Mouse (Mus musculus): ENCODE results near the gene Cdk19. TPM values are rescaled to one million over a fixed set of nuclear protein-coding genes. Genes with fewer than 3 reads are reported as not detected.

The Cdk19 gene
- total RNA-seq, 2 experiments from 2014 or later, result 6.9 to 16.6 TPM

DNA sequence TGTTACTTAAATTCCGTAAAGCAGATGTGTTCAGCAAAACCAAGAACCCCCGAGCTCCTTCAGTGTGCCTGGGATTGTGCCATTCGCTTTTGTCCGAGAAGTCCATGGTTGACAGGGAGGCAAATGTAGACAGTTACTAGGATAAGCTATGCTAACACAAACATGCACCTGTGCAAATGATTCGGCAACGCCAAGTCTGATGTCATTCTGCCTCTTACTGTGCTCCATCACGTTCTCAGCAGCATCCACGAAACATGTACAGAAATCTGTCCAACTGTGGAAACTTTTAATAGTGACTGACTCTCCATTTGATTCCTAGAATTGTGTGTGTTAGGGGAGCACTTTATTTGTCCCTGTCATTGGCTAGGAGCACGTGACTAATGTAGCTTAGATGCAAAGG lies 93.0 kb downstream of the Cdk19 start:
- no peak for DNase-seq
- intact Hi-C loops (cut with DNase I), result no loop called here

DNA sequence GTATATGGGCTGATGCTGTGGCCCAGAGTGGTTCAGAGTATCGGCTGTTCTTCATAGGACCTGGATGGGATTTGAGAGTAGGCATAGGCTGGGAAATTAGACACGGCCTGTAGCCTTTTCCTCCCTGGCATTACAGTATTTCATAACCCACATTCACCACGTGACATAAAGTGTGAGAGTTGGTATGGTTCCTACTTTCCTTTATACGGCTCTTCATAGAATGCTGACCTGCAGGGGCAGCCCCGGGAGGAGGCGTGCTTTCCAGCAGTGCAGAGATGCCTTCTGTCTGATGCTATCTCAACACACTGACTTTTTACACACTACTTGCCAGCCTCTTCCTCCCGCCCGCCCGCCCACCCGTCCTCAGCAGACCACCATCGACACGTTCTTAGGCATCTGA lies 96.0 kb downstream of the Cdk19 start:
- DNase-seq, result no peak
- intact Hi-C loops (cut with DNase I), result no loop called here

DNA sequence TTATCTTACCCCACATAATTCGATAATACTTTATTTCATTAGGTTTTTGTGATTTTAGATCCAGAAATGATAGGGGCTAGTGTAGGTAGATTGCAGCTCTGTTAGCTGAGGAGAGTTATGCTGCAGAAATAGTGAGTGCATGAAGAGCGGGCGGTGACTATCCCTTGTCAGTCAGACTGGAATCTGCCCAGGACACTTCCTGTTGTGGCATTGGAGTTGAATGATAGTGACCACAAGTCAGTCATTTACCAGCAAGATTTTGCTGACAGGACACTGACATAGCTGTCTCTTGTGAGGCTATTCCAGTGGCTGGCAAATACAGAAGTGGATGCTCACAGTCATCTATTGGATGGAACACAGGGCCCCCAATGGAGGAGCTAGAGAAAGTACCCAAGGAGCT lies 97.8 kb downstream of the Cdk19 start:
- DNase-seq, result no peak
- intact Hi-C loops (cut with DNase I), result no loop called here

DNA sequence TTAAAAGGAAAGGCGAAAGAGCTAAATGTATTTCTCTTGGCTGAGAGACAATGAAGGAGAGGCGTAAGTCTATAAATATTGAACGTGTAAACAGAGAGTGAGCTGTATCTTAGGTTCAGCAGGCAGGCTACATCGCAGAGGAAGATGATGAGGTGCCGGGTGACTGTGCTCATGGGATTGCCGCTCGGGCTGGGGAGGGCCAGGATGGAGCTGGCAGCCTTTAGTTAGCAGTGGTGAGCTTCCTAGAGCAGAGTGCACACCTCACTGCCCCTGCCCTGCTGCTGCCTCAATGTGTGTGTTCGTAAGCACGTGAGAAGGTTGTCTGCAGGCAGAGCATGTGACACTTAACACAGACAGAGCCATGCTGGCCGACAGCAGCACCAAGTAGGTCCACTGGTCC lies 101.4 kb downstream of the Cdk19 start:
- no peak for DNase-seq
- intact Hi-C loops (cut with DNase I), result loop anchor here (5.0 kb wide), 1 partner anchor 812 kb away; no protein-coding TSS in a partner anchor

DNA sequence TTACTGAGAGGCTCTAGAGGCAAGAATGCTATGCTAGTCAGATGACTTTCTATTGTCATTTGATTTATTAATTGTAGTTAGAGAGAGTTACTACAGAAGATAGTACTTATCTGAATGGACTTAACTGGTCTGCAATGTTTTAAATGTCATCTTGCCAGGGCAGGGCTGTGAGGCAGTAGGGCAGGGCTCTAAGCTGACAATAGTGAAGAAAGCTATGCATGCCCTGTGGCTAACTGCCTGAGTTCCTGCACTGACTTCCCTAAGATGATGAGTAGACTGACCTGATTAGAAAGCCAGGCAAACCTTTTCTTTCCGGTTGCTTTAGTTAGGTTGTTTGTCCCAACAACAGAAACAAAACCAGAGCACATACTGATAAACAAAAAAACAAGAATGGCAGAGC lies 102.7 kb downstream of the Cdk19 start:
- intact Hi-C loops (cut with DNase I), result loop anchor here (5.0 kb wide), 1 partner anchor 810 kb away; no protein-coding TSS in a partner anchor
- DNase-seq, result no peak

DNA sequence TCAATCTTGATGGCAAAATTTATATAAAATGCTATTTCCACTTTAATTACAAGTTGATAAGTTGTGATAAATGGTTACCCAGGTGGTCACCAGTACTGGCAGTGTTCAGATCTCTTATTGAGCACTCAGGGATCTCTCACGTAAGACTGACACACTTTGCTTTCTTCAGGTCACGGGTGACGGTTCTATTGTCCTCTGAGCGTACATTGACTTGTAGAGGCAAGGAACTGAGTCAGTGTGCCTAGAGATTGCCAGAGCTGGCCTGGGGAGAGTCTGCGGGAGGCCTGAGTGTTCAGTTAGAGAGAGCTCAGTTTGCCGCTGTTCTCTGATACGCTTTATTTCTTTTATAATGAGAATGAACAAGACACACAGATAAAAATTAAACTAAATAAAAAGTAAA lies 104.0 kb downstream of the Cdk19 start:
- no peak for DNase-seq
- intact Hi-C loops (cut with DNase I), result loop anchor here (5.0 kb wide), 1 partner anchor 809 kb away; no protein-coding TSS in a partner anchor

DNA sequence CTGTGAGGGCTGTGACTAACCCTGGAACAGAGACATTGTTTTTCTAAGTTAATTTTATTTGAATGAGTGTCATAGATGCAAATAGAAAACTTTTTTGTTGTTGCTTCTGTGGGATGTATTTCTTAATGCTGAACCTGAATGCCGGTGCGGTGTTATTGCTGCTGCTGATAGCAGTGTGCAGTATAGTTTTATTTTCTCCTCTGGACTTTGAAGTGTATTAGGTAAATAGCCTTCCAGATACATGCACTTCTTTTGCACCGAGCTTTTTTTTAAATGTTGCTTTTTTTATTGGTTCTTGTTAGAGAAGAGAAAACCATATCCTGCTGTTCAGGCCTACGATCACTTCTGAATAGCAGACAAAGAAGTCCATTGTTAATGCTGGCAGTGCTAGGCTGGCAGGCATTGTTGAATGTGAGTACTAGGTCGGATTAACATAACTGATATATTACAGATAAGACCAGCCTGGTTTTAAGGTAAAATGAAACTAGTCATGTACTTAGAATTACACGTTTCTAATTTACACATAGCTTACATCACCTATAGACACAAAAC lies 104.5 kb downstream of the Cdk19 start:
- DNase-seq, result no peak

DNA sequence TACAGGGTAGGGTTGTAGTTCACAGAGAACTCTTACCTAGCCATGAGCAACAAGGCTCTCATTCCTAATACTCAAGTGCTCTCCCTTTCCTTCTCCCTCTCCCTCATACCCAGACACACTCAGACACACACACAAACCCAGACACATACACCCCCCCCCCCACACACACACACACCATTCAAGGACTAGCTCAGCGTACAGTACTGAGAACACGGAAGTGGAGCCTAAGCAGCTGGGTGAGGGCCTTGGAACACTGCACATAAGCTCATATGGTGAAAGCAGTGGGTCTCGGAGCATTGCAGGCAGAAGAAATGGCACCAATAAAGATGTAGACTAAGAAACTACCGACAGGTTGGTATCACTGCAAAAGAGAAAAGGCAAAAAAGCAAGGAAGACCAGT lies 105.2 kb downstream of the Cdk19 start:
- intact Hi-C loops (cut with DNase I), result loop anchor here (5.0 kb wide), 1 partner anchor 808 kb away; no protein-coding TSS in a partner anchor
- DNase-seq, result no peak

More for the DNA sequence above, 104.5 kb downstream of the Cdk19 start:
- intact Hi-C loops (cut with DNase I), result loop anchor here (5.0 kb wide), 1 partner anchor 808 kb away; no protein-coding TSS in a partner anchor

DNA sequence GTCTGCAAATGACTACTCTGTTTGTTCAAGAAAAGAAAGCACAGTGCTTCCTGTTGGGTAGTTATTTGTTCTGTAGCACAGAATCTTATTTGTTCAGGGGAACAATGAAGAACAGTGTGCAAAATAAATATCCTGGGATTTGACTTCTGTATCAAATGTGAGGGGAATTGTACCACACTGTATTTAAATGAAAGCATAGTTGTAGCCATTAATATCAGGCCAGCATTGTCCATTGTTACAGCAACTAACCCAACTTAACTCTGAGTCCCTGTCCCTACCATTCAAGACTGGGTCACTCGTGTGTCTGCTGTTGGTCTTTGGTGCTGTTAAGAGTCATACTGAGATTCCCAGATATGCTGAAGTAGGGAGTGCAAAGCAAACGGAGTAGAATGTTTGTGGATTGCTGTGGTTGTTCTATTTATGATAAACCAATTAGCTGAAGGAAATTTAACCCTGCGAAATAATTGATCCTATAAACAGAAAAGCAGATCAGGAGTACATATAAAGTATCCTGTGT lies 106.8 kb downstream of the Cdk19 start:
- intact Hi-C loops (cut with DNase I), result no loop called here
- DNase-seq, result no peak

DNA sequence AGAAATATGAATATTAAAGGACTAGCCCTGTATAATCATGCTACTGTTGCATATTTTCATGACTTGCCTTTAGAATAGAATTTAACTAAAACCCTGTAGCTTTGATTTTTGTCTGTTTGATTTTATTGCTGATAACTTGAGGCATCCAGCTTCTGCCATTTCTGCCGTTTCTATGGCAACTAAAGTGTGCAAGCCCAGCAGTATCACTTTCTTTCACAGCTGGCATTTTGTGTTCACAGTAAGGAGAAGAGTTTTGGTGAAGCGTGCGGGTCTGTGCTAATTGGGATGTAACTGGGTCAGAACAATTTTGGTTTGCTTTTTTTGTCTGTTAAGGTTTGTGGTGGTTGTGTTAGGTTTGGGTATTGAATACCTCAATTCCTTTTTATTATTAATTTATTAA lies 107.3 kb downstream of the Cdk19 start:
- DNase-seq, result no peak
- intact Hi-C loops (cut with DNase I), result no loop called here

DNA sequence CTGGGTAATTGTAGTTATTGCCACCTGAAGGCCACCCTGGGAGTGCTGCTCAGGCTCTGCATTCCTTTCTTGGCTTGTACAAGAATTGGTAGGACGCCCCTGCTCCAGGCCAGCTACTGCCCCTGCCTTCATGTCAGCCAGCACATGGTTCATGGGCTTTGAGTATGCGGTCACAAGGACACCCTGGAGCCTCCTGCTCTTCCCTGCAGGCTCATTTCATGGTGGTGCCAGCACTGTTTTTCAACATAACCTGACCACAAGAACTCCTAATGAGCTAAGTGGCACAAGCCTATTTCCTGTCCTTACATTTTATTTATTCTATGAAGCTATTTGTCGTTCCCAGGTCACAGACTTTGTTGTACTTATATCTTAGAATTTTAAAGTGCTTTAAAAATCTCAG lies 107.9 kb downstream of the Cdk19 start:
- no peak for DNase-seq

DNA sequence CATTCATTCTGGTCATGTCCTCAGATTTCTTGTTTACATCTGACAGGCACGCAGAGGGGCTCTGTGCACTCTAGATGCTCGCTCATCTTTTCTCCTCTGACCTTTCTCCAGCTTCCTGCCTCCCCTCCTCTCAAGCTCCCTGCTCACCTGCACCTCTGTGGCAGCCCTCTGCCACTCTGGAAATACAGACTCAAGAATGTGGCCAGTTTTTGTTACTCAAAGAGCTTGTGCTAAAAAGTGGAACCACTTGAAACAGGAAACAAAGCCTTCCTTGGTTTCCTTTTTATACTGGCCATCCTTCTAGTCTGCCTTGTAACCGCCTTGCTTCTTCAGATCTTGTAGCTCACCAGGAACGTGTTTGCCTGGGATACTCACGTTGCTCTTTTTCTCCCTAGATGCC lies 108.6 kb downstream of the Cdk19 start:
- intact Hi-C loops (cut with DNase I), result no loop called here
- DNase-seq, result no peak

More for the DNA sequence above, 107.9 kb downstream of the Cdk19 start:
- intact Hi-C loops (cut with DNase I), result no loop called here

DNA sequence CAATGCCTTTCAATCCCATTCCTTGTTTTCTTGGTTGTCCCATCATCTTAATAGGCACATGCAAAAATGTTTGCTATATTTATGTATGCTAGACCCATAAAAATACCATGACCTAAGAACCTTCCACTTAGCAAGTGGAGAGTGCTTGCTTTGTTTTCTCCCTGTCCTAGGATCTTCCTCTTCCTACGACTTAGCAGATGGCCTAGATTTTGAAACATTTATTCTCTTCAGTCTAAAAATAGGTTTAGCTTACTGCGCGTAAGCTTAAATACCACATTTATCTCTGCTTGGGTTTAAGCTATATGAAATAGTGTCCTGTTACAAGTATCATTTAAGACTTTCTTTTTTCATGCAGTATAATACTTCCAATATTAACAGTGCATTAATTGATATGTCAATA lies 109.1 kb downstream of the Cdk19 start:
- DNase-seq, result no peak
- intact Hi-C loops (cut with DNase I), result no loop called here

DNA sequence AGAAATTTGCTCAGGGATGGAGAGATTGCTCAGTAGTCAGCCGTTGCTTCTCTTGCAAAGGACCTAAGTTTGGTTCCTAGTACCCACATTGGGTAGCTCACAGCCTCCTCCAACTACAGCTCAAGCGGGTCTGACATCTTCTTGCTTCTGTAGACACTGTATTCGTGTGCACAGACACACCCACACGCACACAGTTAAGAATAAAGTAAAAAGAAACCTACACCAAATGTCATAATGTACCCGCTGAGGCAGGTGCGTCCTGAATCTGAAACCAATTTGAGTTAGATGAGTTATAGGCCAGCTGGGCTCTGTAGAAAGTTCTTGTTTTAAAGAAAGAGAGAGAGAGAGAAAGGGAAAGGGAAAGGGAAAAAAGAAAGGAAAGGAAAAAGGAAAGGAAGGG lies 110.2 kb downstream of the Cdk19 start:
- DNase-seq, result no peak
- intact Hi-C loops (cut with DNase I), result no loop called here

DNA sequence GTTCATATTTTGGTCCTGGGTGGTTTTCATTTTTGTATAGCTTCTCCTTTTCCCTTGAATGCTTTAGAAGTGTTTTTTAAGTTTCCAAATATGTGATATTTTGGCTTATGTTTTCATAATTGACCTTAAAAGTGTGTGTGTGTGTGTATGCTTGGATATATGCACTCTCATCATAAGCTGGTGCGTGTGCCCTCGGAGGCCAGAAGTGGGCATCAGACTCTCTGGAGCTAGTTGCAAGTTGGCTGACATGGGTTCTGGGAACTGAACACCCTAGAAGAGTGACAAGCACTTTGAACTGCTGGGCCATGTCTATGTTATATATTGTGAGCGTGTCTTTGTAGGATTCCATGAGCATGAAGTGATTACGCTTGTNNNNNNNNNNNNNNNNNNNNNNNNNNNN lies 110.8 kb downstream of the Cdk19 start:
- intact Hi-C loops (cut with DNase I), result no loop called here
- no peak for DNase-seq

DNA sequence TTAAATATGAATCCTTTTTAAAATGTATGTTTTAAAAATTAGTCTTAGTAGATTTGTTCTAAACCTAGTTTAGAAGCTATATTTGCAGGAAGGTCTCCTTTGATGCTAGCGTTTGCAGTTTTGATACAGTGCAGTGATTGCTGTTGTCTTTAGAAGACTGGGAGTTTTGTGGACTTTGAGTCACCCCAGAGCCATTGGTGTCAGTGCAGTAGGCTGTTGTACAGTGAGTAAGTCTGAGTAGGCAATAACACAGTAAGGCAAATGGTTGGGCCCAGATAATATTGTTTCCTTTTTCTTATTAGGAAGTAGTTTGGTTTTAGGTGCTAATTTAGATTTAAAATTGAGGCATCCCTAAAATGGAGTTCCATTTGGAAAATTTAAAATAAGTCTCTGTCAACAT lies 117.8 kb downstream of the Cdk19 start:
- no peak for DNase-seq
- intact Hi-C loops (cut with DNase I), result no loop called here

DNA sequence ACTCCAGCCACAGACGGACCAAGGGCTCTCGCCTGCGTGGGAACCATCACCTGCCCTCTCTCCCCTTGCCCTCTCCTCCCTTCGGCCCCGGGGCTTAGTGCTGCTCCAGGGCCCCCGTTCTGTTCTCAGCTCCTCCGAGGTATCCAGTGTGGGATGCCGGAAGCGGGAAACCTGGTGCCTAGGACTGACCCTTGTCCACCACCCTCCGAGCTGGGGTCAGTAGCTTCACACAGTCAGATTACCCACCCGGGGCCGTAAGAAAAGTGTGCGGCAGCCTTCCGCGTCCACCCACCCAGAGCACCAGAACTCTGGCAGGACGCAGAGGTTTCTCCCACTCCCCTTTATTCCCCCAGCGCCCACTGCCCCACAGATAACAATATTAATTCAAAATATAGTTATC lies 119.8 kb downstream of the Cdk19 start:
- intact Hi-C loops (cut with DNase I), result no loop called here
- DNase-seq, result no peak

DNA sequence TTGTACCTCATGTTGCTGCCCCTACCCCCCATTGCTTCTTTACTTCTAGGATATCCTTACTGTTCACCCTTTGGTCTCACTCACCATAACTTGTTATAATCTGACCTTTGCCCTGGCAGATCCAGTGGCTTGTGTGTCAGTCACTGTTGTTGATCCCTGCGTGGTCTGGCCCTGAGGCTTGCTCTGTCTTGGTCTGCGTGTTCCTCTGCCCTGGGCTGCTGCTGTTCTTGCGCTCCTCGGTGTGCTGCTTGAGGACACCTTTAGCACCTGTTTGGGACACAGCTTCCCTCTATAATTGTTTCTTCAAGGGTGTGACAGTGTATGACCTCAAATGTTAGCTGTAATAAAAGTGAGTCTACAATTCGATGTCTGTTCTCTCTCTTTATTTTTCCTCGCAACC lies 122.0 kb downstream of the Cdk19 start:
- DNase-seq, result no peak
- intact Hi-C loops (cut with DNase I), result no loop called here

DNA sequence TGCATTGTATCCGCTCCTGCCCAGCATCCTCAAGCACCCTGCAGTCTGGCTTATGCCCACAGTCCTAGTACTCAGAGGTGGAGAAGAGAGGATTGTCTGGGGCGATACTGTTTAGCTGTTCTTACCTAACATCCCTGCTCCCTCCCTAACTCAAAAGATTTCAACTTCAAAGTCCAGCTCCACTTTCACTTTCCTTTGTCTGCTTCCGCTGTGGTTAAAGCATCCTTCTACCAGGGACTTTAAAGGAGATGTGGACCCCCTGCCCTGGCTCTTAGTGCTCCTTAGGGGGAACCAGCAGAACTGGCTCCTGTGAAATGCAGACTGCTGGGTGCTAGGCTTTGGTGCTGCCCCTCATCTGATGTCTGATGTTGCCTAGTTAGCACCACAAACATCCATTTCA lies 122.9 kb downstream of the Cdk19 start:
- DNase-seq, result no peak
- intact Hi-C loops (cut with DNase I), result no loop called here

DNA sequence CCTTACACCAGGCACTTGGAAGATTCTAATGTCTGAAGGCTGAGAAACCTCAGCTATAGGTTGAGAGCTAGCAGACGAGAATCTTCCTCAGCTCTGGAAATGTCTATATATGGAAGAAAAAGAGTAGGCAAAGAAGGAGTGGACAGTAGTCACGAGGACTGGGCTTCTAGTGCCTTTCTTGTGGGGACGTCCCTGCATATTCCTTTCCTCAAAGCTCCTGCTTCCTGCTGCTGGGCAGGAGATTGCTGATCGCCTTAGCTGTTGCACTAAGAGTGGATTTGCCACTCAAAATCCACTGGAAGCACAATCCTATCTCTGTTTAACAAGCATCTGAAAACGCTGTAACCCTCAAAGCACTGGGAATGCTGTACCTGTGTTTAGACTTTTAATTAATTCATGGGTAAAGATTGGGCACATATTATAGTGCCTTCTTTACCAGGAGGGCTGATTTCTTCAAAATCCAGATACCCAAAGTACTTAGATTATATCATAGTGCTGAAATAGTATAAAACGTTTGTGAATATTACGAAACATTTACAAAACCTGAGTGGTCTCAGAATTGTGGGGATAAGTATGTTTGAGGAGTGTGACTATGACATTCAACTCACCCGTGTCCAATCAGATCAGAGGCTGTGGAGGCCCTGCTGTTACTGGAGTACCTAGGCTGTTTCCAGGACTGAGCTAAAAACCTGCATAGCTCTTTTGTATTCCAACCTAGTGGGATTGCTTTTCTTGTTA lies 128.0 kb downstream of the Cdk19 start:
- intact Hi-C loops (cut with DNase I), result no loop called here

DNA sequence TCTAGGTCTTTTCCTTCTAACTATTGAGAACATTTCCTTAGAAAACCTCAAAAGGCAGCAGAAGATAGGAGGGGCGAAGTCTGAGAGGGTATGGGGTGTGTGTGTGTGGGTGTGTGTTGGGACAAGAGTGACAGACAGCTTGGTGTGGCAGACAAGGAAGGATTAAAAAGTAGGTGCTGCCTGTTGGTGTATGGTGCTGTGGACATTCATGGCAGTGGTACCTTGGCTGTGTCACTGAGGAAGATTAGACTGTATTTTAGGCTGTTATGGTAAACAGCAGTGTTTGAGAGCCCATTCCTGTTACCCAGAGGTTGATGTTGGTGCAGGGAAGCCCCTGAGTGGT lies 128.5 kb downstream of the Cdk19 start:
- DNase-seq, result no peak
- intact Hi-C loops (cut with DNase I), result no loop called here

More for the DNA sequence above, 128.0 kb downstream of the Cdk19 start:
- no peak for DNase-seq

DNA sequence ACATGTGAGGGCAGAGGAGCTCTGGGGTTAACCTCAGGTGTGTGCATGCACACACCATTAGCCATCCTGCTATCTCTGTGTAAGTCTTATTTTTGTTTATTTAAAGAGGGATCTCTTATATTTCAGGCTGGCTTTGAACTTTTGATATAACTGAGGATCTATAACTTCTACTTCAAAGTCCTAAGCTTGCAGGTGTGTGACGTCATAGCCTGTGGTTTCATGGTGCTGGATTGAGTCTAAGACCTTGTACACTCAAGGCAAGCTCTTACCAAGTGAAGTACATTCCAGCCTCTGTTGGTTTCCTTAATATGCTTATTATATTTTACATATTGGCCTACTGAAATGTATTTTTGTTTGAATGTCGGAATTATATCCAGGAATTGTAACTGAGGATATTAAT lies 129.8 kb downstream of the Cdk19 start:
- intact Hi-C loops (cut with DNase I), result no loop called here
- DNase-seq, result no peak

Data from gastrocnemius, postnatal 36 days (tissue).